Mouse (Mus musculus) lung, postnatal 0 days (tissue): ENCODE measurements around the gene Mcoln2.

Source experiments
- CTCF ChIP-seq: IDR thresholded peaks from 2 replicates; pipeline ENCODE4 v1.5.1; 2016; ENCODE audit warnings: antibody characterized with exemption, mild to moderate bottlenecking
- EP300 ChIP-seq: IDR thresholded peaks from 2 replicates; pipeline ENCODE4 v1.6.1; 2016; ENCODE audit warnings: antibody characterized with exemption, mild to moderate bottlenecking, control low read depth

DNA sequence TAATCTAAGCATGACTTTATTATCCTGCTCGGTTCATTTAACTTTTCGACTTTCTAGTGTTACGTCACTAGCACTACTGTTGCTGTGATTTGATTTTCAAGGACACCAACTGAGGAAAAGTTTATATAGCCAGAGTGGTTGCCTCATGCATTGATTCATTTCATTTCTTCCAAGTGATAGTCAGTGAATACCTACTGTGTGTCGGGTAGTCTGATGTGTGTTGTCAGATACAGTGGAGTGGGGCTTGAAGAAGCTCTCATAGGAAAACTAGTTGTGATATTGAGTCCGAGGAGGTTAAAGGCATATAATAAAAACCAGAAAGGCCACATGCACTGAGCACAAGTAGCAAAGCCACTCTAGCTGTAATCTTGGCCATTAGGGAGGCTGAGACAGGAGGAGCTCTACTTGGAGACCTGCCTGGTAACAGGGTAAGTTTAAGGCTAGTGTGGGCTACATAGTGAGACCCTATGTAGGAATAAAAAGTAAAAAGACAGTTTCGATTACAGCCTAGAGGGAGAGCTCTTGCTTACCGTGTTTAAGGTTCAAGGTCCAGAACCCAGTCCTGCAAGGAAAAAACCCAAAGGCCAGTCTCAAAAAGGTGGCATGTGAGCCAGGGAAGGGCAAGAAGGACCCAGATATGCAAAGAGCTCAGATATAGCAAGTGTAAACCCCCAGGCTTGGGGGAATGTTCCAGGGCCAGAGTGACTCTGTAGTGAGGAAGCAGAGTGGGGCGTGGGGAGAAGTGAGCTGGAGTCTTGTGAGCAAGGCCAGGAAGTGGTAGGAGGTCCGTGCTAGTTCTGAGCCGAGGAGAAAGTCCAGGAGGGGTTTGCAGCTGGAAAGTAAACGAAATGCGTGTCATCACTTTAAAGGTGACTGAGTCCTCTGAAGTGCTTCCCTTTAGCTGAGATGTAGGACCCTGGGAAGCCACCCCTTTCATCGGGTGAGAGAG is 6.3 kb downstream of the Mcoln2 start:
- TF ChIP-seq CTCF (no peak), EP300 (no peak)
